Mouse (Mus musculus) gastrocnemius, postnatal 25 days (tissue): ENCODE results near the gene Edn2. TPM values are rescaled to one million over a fixed set of nuclear protein-coding genes. Genes with fewer than 3 reads are reported as not detected.

Source experiments
- DNase-seq: peaks from one replicate; pipeline ENCODE4 v3.0.0; 2022
- total RNA-seq, 2 experiments: library from RNA; stranded (reverse); gene quantifications; 1 replicate in 1 of 2; 2 replicates in 1 of 2; pipeline ENCODE4 v1.2.3; 2021

Edn2 gene
- total RNA-seq, 2 experiments from 2014 or later, result not detected

GRCm38 (mm10) chr4:120204357-120204942 lies 43.4 kb downstream of the Edn2 start:
- DNase-seq, result no peak

- DNase-seq, result no peak
Measured at GRCm38 (mm10) chr4:120206471-120206891, 45.5 kb downstream of the Edn2 start.

- DNase-seq, result no peak
Measured at GRCm38 (mm10) chr4:120212080-120212479, 51.1 kb downstream of the Edn2 start.

- no peak for DNase-seq
Measured at GRCm38 (mm10) chr4:120212812-120213211, 51.8 kb downstream of the Edn2 start.

GRCm38 (mm10) chr4:120215915-120216591 lies 55.0 kb downstream of the Edn2 start:
- peak; percentile 35 for DNase-seq

GRCm38 (mm10) chr4:120216883-120217282 lies 55.9 kb downstream of the Edn2 start:
- DNase-seq, result no peak

Other genes starting within 250 kb of the Edn2 start
- gene AL607142.1, start 96.2 kb upstream of the Edn2 start, total RNA-seq, result not detected
- gene Foxo6, start 126.1 kb downstream of the Edn2 start, total RNA-seq, result 1 to 10 TPM; 7.0 to 8.9 TPM
- 10 to 100 TPM; 36.4 to 39.8 TPM for gene Scmh1, start 244.1 kb downstream of the Edn2 start, total RNA-seq